Comparison of ENCODE assay signal across 7 mouse cellular contexts in genomic region chr4:43030352-43030751, GRCm38 (mm10). TPM values are rescaled to one million over a fixed set of nuclear protein-coding genes. Genes with fewer than 3 reads are reported as not detected.
DNase-seq lines count a peak whose midpoint lies in the region; ATAC-seq and TF ChIP-seq lines count a peak whose summit lies in the region.

No protein-coding gene starts in this region.

- H3K4me3 ChIP-seq in lung, postnatal 0 days (ENCODE audit: low read depth, low read length), result peak overlapping the region; percentile 58
- peak overlapping the region; percentile 77 for H3K4me3 ChIP-seq in limb, embryonic 12.5 days (replicated peaks)
- H3K4me3 ChIP-seq in stomach, embryonic 14.5 days (ENCODE audit: low read depth, low read length), result peak overlapping the region; percentile 82

- no peak for DNase-seq in lung, postnatal 0 days (ENCODE audit: low spot score)
- no peak for DNase-seq in lung, postnatal 10 days
- DNase-seq in ovary, postnatal 36 days (ENCODE audit: low spot score), result no peak
- no peak for DNase-seq in left cerebral cortex, postnatal 25 days (ENCODE audit: low spot score in 2 of 2)

- no peaks in the 10 kb centered on the region for H3K4me1 ChIP-seq in lung, postnatal 0 days (ENCODE audit: insufficient read depth, low read depth, low read length)
- H3K4me1 ChIP-seq in limb, embryonic 12.5 days (replicated peaks), result peaks cover 13% of the 10 kb centered on the region
- H3K4me1 ChIP-seq in stomach, embryonic 14.5 days (ENCODE audit: control insufficient read depth, insufficient read depth, low read length), result peaks cover 10% of the 10 kb centered on the region; the same call in 1 of the 2 replicates

- no peaks in the 10 kb centered on the region for H3K9me3 ChIP-seq in lung, postnatal 0 days (ENCODE audit: low read length)
- no peaks in the 10 kb centered on the region for H3K9me3 ChIP-seq in limb, embryonic 12.5 days
- no peaks in the 10 kb centered on the region for H3K9me3 ChIP-seq in stomach, embryonic 14.5 days (ENCODE audit: control insufficient read depth, low read depth, low read length)

- no peak for TF ChIP-seq EP300 in lung, postnatal 0 days (IDR thresholded peaks at IDR 0.05)

- H3K27me3 ChIP-seq in lung, postnatal 0 days (replicated peaks; ENCODE audit: insufficient read depth, low read length), result no peaks in the 10 kb centered on the region
- H3K27me3 ChIP-seq in limb, embryonic 12.5 days, result no peaks in the 10 kb centered on the region
- H3K27me3 ChIP-seq in stomach, embryonic 14.5 days (ENCODE audit: control insufficient read depth, insufficient read depth, low read length), result no peaks in the 10 kb centered on the region

- H3K27ac ChIP-seq in lung, postnatal 0 days (ENCODE audit: low read length), result peak overlapping the region; percentile 87
- H3K27ac ChIP-seq in limb, embryonic 12.5 days, result peak overlapping the region; percentile 90; the same call in 1 of the 2 replicates
- H3K27ac ChIP-seq in stomach, embryonic 14.5 days (ENCODE audit: low read length), result peak overlapping the region; percentile 87; the same call in 1 of the 2 replicates

- WGBS in lung, postnatal 0 days, result 56% methylated on average over 9 of the region's 9 CpGs
- WGBS in limb, embryonic 12.5 days, result 75% methylated on average over 9 of the region's 9 CpGs
- 75% methylated on average over 9 of the region's 9 CpGs for WGBS in stomach, embryonic 14.5 days

- intact Hi-C loops in left cerebral cortex, postnatal 25 days (cut with DNase I), result loop anchor here (10.0 kb wide), 1 partner anchor 534 kb away; the partner anchor contains the start of genes Creb3 and Tln1

- peak overlapping the region; percentile 82 for H3K4me2 ChIP-seq in lung, postnatal 0 days (replicated peaks; ENCODE audit: low read depth, low read length)
- H3K4me2 ChIP-seq in limb, embryonic 12.5 days, result peak overlapping the region; percentile 85
- peak overlapping the region; percentile 94 for H3K4me2 ChIP-seq in stomach, embryonic 14.5 days (replicated peaks; ENCODE audit: low read depth, low read length)

- TF ChIP-seq CTCF in lung, postnatal 0 days (IDR thresholded peaks at IDR 0.05), result no peak

- peak overlapping the region; percentile 91 for H3K9ac ChIP-seq in lung, postnatal 0 days (replicated peaks; ENCODE audit: low read depth)
- H3K9ac ChIP-seq in limb, embryonic 12.5 days (replicated peaks), result peak overlapping the region; percentile 91
- H3K9ac ChIP-seq in stomach, embryonic 14.5 days (replicated peaks; ENCODE audit: low read depth, low read length), result peak overlapping the region; percentile 85

- no peak for ATAC-seq in lung, postnatal 0 days
- ATAC-seq in erythroid progenitor cell, adult 5-6 weeks (replicated peaks; ENCODE audit: low FRiP score, poor library complexity, severe bottlenecking), result peak; percentile 11
- no peak for ATAC-seq in limb, embryonic 12.5 days (ENCODE audit: insufficient number of reproducible peaks, insufficient read depth, low FRiP score, low TSS enrichment, low read depth)
- ATAC-seq in stomach, embryonic 14.5 days (ENCODE audit: insufficient number of reproducible peaks, insufficient read depth, low FRiP score, low read depth), result no peak

- H3K36me3 ChIP-seq in lung, postnatal 0 days (ENCODE audit: insufficient read depth, low read length), result peaks cover 33% of the 10 kb centered on the region
- peaks cover 65% of the 10 kb centered on the region for H3K36me3 ChIP-seq in limb, embryonic 12.5 days
- peaks cover 48% of the 10 kb centered on the region for H3K36me3 ChIP-seq in stomach, embryonic 14.5 days (ENCODE audit: control insufficient read depth, insufficient read depth, low read length)

RNA-seq across cellular contexts. Expression of gene Stoml2, which starts 1.2 kb away (rescaled TPM):
- polyA plus RNA-seq in lung, postnatal 0 days (2015; fragmentation: Nextera tagmentation; extraction: Ambion mirVana), result 123 and 140 TPM in 2 replicates
- 81.3 and 85.8 TPM in 2 replicates for total RNA-seq in erythroid progenitor cell, adult 5-6 weeks (2015; ENCODE audit: low replicate concordance)
- total RNA-seq in erythroid progenitor cell, adult 5-6 weeks (2017; ENCODE audit: low replicate concordance), result 34.6 and 43.5 TPM in 2 replicates
- 344 and 353 TPM in 2 replicates for polyA plus RNA-seq in limb, embryonic 12.5 days (2016; fragmentation: Nextera tagmentation; extraction: Ambion mirVana)
- polyA plus RNA-seq in stomach, embryonic 14.5 days (2014; fragmentation: Nextera tagmentation; extraction: Ambion mirVana), result 300 and 302 TPM in 2 replicates
- 100 to 1,000 TPM; 101 to 114 TPM for total RNA-seq in left cerebral cortex, postnatal 25 days (2021)

RNA-seq across cellular contexts. Expression of gene Pigo, which starts 4.7 kb away (rescaled TPM):
- 9.5 and 9.8 TPM in 2 replicates for polyA plus RNA-seq in lung, postnatal 0 days (2015; fragmentation: Nextera tagmentation; extraction: Ambion mirVana)
- total RNA-seq in erythroid progenitor cell, adult 5-6 weeks (2015; ENCODE audit: low replicate concordance), result 21.8 and 49.7 TPM in 2 replicates
- total RNA-seq in erythroid progenitor cell, adult 5-6 weeks (2017; ENCODE audit: low replicate concordance), result 12.5 and 27.2 TPM in 2 replicates
- 27.0 and 30.3 TPM in 2 replicates for polyA plus RNA-seq in limb, embryonic 12.5 days (2016; fragmentation: Nextera tagmentation; extraction: Ambion mirVana)
- 21.3 and 23.3 TPM in 2 replicates for polyA plus RNA-seq in stomach, embryonic 14.5 days (2014; fragmentation: Nextera tagmentation; extraction: Ambion mirVana)
- 10 to 100 TPM; 26.2 to 30.7 TPM for total RNA-seq in left cerebral cortex, postnatal 25 days (2021)

RNA-seq across cellular contexts. Expression of gene Fam214b, which starts 15.7 kb away (rescaled TPM):
- 10.7 and 10.9 TPM in 2 replicates for polyA plus RNA-seq in lung, postnatal 0 days (2015; fragmentation: Nextera tagmentation; extraction: Ambion mirVana)
- total RNA-seq in erythroid progenitor cell, adult 5-6 weeks (2015; ENCODE audit: low replicate concordance), result 52.8 and 60.9 TPM in 2 replicates
- total RNA-seq in erythroid progenitor cell, adult 5-6 weeks (2017; ENCODE audit: low replicate concordance), result 40.3 and 42.3 TPM in 2 replicates
- 12.1 and 13.4 TPM in 2 replicates for polyA plus RNA-seq in limb, embryonic 12.5 days (2016; fragmentation: Nextera tagmentation; extraction: Ambion mirVana)
- 10.0 and 10.6 TPM in 2 replicates for polyA plus RNA-seq in stomach, embryonic 14.5 days (2014; fragmentation: Nextera tagmentation; extraction: Ambion mirVana)
- total RNA-seq in left cerebral cortex, postnatal 25 days (2021), result 10 to 100 TPM; 31.7 to 32.4 TPM

RNA-seq across cellular contexts. Expression of gene Fancg, which starts 20.0 kb away (rescaled TPM):
- polyA plus RNA-seq in lung, postnatal 0 days (2015; fragmentation: Nextera tagmentation; extraction: Ambion mirVana), result 6.4 and 7.9 TPM in 2 replicates
- total RNA-seq in erythroid progenitor cell, adult 5-6 weeks (2015; ENCODE audit: low replicate concordance), result 12.6 and 20.2 TPM in 2 replicates
- total RNA-seq in erythroid progenitor cell, adult 5-6 weeks (2017; ENCODE audit: low replicate concordance), result 33.4 and 59.7 TPM in 2 replicates
- 18.4 and 20.6 TPM in 2 replicates for polyA plus RNA-seq in limb, embryonic 12.5 days (2016; fragmentation: Nextera tagmentation; extraction: Ambion mirVana)
- polyA plus RNA-seq in stomach, embryonic 14.5 days (2014; fragmentation: Nextera tagmentation; extraction: Ambion mirVana), result 15.6 and 16.6 TPM in 2 replicates
- total RNA-seq in left cerebral cortex, postnatal 25 days (2021), result 10 to 100 TPM in 1 of 2 experiments, 1 to 10 TPM in 1; 9.1 to 12.1 TPM

RNA-seq across cellular contexts. Expression of gene Unc13b, which starts 28.4 kb away (rescaled TPM):
- 3.0 and 4.9 TPM in 2 replicates for polyA plus RNA-seq in lung, postnatal 0 days (2015; fragmentation: Nextera tagmentation; extraction: Ambion mirVana)
- total RNA-seq in erythroid progenitor cell, adult 5-6 weeks (2015; ENCODE audit: low replicate concordance), result 3.8 TPM in 1 of 2 replicates, not detected in the other
- total RNA-seq in erythroid progenitor cell, adult 5-6 weeks (2017; ENCODE audit: low replicate concordance), result 0.64 TPM in 1 of 2 replicates, not detected in the other
- 3.5 and 4.0 TPM in 2 replicates for polyA plus RNA-seq in limb, embryonic 12.5 days (2016; fragmentation: Nextera tagmentation; extraction: Ambion mirVana)
- polyA plus RNA-seq in stomach, embryonic 14.5 days (2014; fragmentation: Nextera tagmentation; extraction: Ambion mirVana), result 14.7 and 16.0 TPM in 2 replicates
- total RNA-seq in left cerebral cortex, postnatal 25 days (2021), result 10 to 100 TPM; 56.7 to 60.5 TPM
